Mouse (Mus musculus): ENCODE measurements around the gene Epb41l3. TPM values are rescaled to one million over a fixed set of nuclear protein-coding genes. Genes with fewer than 3 reads are reported as not detected.
A peak's percentile ranks its signal among the peaks of the same experiment; 100 is the strongest.
"Not testable (repeated sequence)": the region's sequence is repeated elsewhere in the genome, so short reads cannot be mapped to it uniquely, and the experiment has no call there.

Epb41l3 gene
- total RNA-seq, 4 experiments from 2014 or later, result 13.7 to 19.4 (median 14.6) TPM

DNA sequence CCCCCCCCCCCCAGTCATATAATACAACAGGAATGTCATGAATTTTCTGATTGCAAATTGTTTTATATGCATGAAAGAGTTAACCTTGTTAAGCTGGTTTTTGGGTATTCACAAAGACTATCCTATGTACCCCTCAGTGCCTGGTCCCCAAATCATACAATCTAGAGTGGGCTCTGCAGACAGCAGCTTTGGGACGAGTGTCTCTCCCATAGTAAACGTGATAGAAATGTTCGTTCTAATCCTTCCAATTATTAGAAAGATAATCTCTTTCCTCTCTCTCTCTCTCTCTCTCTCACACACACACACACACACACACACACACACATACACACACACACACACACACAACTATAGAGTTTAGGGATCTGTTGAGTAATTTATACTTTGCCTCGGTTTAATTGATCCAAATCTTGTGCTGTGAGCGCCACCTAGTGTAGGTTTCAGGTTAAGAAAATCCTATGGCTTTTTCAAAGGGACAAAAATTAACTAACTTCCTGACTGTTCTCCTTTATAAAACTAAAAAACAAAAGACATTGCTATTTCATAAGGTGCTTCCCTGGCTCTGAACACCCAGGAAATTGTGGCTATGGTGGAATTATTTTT is 30.4 kb downstream of the Epb41l3 start:
- DNase-seq (ENCODE audit: low spot score), result peak; percentile 42

DNA sequence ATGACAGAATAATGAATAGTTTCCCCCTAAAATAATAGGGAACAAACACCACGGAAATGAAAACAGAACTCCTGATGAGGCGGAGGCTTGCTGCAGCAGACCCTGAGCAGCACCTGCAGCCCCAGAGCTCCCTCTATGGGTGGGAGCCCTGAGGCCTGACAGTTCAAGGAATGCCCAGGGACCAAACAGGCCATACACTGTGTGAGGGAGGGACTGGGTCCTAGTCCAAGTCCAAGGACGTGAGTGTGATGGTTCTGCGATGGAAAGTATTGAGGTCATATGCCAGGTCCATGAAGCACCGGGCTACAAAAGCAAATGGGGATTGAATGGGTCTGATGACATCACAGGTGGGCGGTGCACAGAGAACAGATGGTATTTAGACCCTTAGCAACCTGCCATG is 33.7 kb downstream of the Epb41l3 start:
- no peak for DNase-seq (ENCODE audit: low spot score)

DNA sequence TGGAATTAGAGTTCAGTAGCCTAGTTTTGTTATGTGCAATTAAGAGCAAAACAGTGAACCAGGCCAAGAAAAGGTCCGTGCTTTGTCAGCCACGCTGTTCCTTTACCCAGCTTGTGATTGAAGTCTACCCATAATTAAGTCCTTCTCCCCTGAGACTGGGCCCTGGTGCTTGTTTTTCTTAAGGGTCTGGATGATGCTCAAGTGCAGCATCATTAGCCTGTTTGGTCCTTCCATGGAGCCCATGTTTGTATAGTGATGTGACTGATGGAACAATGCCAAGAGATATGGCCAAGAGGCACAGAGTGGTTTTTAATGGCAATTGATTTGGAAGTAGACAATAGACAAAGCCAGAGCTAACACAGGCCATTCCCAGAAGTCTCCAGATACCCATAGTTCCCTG is 36.7 kb downstream of the Epb41l3 start:
- DNase-seq (ENCODE audit: low spot score), result no peak

DNA sequence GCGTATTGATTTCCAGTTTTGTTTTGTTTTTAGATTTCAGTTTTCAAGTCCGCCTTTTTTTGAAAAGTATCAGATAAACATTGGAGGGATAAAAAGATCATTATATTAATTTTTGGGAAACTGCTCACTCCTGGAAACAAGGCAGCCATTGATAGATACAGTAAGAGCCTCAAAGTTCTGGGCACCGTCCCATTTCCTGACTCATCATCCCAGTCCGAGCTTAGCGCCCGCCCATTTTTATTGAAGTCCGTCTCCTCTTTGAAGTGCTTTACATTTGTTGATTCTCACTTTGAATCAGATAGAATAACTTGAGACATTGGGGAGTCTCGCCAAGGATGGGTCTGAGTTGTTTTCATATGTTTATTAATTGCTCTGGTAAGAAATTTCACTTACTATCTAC is 43.7 kb downstream of the Epb41l3 start:
- no peak for DNase-seq (ENCODE audit: low spot score)

DNA sequence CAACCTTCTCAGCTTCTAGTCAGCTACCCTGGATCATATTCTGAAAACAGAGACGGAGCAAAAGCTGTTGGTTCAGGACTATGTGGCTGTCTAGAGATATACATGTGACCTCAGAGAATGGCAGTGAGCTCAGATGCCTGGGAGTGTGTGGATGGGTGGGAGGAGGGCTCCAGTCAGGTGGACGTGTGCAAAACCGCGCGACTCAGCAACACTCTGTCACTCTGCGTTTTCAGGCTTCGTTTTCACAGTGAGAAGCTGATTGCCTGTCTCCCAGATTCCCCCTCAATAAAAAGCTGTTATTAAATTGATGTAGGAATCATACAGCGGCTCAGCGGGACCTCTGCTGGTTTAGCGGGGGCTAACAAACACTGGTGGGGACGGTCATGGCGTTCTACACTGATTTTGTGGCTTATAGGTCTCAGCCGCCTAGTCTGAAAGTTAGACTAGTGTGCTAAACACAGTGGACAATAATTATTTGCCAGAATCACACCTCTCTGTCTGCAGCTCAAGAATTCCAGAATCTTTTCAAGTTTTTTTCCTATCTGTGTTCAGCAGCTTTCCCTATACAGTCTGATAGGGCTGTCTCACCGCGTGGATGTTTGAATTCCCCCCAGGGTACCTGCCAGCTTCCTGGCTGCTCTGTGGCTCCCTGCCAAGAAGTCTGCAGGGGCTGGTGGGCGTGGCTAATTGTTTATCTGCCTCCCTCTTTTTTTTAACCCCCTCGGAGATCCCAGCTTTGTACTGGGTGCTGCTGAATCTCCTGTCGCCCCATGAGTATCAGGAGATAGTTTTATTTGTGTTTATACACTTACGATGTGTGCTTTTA is 45.3 kb downstream of the Epb41l3 start:
- DNase-seq (ENCODE audit: low spot score), result no peak

DNA sequence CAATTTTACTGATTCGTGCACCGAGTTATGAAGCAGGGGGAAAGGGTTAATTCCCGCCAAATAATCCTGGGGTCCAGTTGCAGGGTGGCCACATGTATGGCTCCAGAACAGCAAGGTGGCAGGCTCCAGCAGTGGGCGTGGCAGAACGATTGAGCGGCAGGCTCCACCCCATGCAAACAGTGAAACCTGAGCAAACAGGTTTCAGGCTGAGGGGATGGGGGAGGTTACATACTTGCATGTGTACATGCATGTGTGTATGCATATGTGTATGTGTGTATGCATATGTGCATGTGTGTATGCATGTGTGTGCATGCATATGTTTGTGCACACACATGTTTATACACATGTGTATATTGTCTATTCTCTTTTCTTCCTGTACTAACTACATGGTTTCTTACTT is 46.9 kb downstream of the Epb41l3 start:
- not testable (repeated sequence) for DNase-seq (ENCODE audit: low spot score)

DNA sequence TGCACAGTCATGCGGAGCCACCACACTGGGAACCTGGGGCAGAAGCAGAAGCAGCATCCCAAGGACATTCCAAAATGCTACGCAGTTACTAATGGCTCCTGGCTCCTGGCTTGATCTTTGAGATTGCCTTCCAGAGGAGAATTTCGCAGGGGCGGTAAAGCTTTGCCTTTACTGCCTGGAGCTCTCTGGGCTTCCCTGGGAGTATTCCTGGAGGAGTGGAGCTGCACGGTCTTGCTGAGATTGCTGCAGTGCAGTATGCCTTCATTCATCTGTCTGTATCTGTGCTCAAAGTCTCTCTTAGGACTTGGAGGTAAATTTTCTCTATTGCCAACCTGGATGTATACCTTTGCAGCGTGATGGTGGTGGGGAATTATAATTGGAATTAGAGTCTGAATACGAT is 52.0 kb downstream of the Epb41l3 start:
- no peak for DNase-seq (ENCODE audit: low spot score)

DNA sequence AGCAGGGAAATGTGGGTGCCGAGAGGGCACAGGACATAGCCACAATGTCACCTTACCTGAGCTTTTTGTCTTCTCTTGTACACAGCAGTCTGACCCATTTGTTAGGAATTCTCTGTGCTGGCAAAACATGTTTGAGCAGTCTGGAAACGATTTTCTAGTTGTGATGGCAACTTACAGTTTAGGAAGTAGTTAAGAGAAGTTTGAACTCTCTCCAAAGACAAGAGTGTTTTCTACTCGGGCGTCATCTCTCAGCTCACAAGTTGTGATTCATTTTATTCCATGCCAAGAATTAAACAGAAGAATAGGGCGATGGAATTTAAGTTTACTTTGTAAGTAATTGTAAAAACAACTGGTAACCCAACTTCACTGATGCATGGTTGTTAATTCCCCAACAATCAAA is 52.5 kb downstream of the Epb41l3 start:
- no peak for DNase-seq (ENCODE audit: low spot score)

DNA sequence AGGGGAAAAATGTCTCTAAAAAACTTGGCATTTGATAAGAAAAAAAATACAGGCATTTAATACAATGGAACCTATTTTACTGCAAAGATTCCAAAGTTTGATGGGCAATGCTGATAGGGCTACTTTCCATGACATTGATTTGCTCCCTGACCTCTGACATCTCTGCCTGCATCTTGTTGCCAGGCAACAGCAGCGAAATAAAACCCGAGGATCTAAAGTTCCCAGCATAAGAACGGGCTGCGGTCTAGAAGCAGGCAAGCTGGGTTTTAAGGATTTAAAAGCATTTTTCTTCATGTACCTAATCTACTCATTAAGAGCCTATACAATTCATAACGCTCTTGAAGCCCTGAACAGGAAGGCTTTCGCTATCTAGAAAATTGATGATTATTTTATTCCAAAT is 54.0 kb downstream of the Epb41l3 start:
- DNase-seq (ENCODE audit: low spot score), result no peak

DNA sequence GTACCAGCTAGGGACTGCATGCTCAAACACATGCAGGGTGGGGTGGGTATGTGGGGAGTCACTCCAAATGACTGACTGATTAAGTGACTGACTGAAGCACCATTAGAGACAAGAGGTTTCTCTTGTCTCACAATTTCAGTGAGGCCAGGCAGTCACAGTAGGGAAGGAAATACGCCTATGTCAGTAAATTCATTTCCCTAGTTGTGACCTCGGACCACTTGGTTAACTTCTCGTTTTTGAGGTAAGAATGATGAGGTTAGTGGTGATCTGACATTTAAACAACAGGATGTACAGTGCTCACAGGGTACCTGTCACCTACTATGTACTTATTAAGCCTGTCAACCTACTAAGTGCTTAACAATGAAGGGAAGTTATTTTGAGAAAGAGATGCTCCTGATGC is 67.5 kb downstream of the Epb41l3 start:
- DNase-seq (ENCODE audit: low spot score), result no peak

DNA sequence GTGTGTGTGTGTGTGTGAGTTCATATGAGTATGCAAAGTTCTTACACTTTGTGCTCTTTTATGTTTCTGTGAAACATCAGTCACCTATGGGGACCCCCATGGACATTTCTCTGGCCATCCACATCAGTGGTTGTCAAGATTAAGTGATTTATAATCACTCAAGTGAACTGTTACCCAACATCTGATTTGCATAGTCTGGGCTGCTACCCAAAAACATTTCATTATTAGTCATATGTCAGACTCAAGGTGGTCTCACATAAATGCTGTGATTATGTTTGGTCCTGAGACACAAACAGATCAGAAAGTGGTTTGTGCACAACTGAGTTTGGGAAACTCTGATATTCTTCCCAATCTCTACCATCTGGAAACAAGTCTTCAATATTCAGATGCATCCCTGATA is 75.3 kb downstream of the Epb41l3 start:
- no peak for DNase-seq (ENCODE audit: low spot score)

DNA sequence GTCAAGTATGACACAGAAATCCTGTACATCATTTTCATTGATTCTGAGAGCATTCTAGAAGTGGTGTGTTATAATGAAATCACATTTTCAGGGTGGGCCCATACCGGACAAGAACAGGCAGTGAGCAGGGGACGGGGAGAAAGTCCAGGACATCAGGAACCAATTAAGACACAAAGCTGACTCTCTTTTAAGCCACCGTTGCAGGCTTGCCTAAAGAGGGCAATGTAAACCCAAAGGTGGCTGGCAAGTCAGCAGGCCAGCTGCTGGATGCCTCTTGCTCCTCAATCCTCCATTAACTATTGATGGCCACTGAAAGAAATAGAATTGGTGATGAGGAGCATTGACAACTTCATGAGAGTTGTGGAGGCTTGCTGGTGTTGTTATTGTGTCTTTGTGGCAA is 75.8 kb downstream of the Epb41l3 start:
- DNase-seq (ENCODE audit: low spot score), result no peak

DNA sequence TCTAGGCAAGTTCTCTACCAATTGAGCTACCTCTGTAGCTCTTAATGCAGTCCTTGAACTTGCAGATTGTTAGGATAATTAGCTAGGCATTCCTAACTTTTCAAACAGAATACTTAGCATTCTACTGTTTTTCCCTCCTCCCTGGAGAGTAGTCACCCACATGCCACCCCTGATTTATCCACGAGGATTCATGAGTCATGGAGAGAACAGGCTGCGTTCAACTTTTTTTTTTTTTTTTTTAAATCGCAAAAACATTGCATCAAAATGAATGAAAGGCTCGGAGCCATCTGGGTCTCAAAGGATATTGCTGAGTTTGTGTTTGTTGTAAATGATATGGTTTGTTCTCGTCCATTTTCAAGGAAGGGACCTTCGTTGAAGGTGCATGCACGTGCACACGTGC is 79.6 kb downstream of the Epb41l3 start:
- DNase-seq (ENCODE audit: low spot score), result no peak

DNA sequence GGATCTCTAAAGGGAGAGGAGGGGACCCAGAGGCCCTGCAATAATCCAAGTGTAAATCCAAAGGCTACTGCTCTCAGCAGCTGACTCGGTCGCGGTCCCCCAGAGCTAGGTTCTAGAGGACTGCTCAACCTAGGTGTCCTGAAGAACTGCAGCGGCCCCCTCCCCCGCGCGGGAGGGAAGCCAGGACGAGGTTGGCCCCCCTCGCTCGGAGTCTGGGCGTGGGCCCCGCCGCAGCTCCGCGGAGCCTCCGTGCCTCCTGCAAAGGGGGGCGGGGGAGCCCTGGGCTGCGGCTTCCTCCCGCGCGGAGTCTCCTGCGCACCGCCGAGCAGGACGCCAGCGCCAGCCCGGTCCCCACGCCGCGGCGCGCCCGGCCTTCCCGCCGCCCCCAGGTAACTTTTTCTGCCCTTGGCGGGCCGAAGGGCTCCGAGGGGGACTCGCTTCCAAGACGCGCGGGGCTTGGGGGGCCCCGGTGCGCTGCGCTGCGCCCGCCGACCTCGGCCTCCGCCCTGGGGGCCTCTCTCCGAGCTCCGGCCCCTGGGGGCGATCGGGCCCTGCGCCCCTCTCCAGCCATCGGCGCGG is 81.1 kb downstream of the Epb41l3 start:
- no peak for DNase-seq (ENCODE audit: low spot score)

DNA sequence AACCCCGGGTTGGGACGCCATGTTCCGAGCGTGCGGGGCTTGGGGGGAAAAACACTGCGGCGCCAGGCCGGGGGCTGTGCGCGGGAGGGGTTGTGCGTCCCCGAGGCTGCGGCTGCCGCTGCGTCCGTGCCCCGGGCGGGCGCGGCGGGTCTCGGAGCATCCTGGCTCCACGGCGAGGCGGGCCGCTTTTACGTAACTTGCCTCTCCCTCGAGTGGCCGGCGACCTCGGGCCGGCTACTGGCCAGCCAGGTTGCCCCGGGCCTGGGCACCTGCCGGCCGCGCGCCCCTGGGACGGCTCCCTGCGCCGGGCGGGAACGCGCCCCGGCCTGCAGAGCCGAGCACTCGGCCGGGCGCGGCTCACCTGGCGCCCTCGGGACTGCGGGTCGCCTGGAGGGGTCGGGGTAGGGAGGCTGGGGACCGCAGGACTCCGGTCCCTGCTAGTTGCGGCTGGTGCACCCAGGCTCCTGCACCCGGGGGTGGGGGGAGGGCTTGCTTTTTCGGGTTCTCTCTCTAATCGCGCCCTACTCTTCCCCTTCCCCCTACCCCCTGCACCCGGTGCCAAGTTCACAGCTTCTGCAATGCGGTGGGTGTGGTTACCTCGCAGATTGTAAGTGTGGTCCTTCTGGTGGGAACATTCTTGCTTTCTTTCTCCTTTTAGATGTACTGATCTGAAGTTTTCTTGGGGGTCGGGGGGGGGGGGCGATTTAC is 81.8 kb downstream of the Epb41l3 start:
- no peak for DNase-seq (ENCODE audit: low spot score)

DNA sequence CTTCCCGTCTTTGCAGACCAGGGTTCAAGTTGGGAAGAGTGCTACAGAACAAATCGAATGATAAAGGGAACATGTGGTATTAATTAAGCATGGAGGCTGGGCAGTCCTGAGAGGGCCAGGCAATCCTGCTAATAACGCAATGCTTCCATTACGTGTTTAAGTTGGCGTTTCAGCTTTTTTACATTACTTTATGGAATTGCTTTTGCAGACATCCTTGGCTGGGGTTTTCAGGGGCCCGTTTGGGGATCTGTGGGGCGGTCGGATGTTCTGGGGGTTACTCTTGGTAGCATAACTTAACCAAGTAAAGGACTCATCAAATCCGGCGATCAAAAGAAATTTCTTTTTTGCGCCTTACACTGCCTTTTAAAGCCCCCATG is 82.3 kb downstream of the Epb41l3 start:
- DNase-seq (ENCODE audit: low spot score), result no peak

DNA sequence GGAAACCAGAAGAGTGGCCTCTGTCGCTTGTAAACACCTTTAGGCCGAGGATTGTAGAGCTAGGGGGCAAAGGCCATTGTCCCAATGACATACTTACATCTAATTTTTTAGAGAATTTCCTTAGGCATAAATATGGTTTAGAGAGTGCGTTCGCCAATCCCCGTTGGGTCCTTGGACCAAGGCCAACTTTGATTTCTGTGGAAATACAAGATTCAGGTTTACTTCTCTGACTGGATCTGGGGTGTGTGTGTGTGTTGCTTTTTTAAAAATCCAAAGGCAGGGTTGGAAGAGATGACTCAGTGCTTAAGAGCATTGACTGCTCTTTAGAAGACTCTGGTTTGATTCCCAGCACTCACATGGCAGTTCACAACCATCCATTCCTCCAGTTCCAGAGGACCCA is 83.2 kb downstream of the Epb41l3 start:
- DNase-seq (ENCODE audit: low spot score), result no peak

DNA sequence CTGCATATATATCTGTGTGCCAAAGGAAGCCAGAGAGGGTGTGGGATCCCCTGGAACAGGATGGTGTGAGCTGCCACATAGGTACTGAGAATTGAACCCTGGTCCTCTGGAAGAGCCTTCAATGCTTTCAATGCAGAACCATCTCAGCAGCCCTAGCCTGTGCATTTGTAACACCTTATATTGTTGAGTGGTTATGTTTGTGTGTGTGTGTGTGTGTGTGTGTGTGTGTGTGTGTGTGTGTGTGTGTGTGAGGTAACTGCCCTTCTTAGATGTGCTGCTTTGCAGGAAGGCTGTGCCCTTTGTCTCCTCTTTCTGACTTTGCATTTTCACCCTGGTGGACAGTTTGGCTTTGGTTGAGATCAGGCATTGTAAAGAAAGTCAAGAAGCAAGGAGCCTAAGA is 87.2 kb downstream of the Epb41l3 start:
- no peak for DNase-seq (ENCODE audit: low spot score)

DNA sequence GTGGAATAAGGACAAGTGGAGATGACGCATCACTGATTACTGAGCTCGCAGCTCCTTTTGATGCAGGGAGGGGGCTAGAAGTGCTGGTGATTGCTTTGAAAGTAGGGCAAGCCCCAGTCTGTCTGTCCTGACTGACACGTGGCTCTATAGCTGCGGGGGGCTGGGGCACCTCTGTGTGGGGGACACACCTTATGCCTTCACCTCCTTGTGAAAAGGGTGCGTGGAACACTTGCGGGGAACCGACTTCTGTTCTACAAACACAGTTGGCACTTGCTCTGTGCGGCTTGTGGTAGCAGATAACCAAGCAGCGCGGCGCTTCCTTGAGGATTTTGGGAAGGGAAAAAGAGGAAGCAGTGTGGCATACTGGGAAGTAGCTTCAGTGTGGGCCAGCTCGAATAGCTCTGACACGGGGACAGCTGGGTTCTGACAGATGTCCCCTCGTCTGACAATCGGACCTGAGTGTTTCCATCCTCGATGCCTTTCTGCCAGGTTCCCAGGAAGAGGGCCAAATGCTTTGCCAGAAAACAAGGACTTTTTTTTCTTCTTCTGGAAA is 101.5 kb downstream of the Epb41l3 start:
- no peak for DNase-seq (ENCODE audit: low spot score)

DNA sequence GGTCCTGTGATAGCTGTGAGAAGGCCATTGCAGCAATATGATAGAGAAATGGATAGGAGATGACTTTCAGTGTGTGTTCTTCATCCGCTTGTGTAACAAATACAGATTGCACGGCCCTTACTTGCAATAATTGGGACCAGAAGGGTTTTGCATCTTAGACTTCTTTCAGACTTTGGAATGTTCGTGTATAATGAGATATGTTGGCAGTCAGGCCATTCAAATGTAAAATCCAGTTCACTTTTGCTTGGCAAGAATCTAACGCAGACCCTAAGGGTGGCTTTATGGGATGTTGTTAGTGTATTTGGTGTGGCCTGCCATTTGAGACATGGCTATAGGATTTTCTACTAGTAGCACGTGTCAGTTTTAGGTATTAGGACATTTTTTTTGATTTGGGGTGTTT is 102.5 kb downstream of the Epb41l3 start:
- no peak for DNase-seq (ENCODE audit: low spot score)

DNA sequence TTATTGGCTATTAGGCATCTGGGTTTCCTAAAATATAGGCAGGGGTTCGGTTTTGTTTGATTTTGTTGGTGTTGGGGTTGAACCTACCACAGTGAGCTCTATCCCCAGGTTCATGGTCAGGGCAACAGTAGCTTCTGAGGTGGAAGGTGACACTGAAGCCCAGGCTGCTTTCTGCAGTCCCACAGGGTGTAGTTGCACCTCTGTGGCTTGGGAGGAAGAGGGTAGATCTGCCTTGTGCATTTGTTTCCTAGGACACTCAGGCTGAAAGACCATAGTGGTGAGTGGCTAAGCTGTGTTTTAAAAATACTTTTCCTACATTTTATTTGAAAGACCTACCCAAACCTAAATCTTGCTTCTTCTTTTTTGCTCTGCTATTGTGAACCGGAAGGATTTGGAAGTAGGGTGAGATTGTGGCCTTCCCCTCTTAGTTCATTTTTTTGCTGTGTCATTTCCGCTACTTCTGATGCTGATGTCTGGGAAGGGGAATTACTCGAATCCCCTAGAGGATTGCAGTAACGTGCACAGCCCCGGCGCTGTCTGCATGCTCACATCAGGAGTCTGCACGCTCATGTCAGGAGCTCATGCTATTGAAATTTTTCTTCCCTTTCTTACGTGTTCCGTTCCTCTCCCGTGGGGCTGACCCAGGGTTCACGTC is 105.5 kb downstream of the Epb41l3 start:
- DNase-seq (ENCODE audit: low spot score), result peak; percentile 67
